Mouse (Mus musculus): Measurements from ENCODE around the gene Nle1.

Nle1 gene

GRCm38 (mm10) chr11:82869506-82870172 lies 38.6 kb downstream of the Nle1 start:
- no peak for DNase-seq (ENCODE audit: low read depth)

GRCm38 (mm10) chr11:82867956-82868355 lies 40.3 kb downstream of the Nle1 start:
- no peak for DNase-seq (ENCODE audit: low read depth)

- no peak for DNase-seq (ENCODE audit: low read depth)
Observed at GRCm38 (mm10) chr11:82866850-82867564, 41.2 kb downstream of the Nle1 start.

GRCm38 (mm10) chr11:82865957-82866356 lies 42.3 kb downstream of the Nle1 start:
- no peak for DNase-seq (ENCODE audit: low read depth)

- DNase-seq (ENCODE audit: low read depth): no peak
Observed at GRCm38 (mm10) chr11:82863488-82863931, 44.7 kb downstream of the Nle1 start.

GRCm38 (mm10) chr11:82863059-82863458 lies 45.2 kb downstream of the Nle1 start:
- no peak for DNase-seq (ENCODE audit: low read depth)

- no peak for DNase-seq (ENCODE audit: low read depth)
Observed at GRCm38 (mm10) chr11:82862638-82863037, 45.6 kb downstream of the Nle1 start.

GRCm38 (mm10) chr11:82861558-82861957 lies 46.7 kb downstream of the Nle1 start:
- no peak for DNase-seq (ENCODE audit: low read depth)

GRCm38 (mm10) chr11:82860759-82861158 lies 47.5 kb downstream of the Nle1 start:
- no peak for DNase-seq (ENCODE audit: low read depth)

- DNase-seq (ENCODE audit: low read depth): no peak
Observed at GRCm38 (mm10) chr11:82857307-82857848, 50.8 kb downstream of the Nle1 start.

- DNase-seq (ENCODE audit: low read depth): no peak
Observed at GRCm38 (mm10) chr11:82856032-82856431, 52.2 kb downstream of the Nle1 start.

- no peak for DNase-seq (ENCODE audit: low read depth)
Observed at GRCm38 (mm10) chr11:82855327-82855973, 52.8 kb downstream of the Nle1 start.

GRCm38 (mm10) chr11:82854111-82854510 lies 54.1 kb downstream of the Nle1 start:
- DNase-seq (ENCODE audit: low read depth): no peak

GRCm38 (mm10) chr11:82852958-82853357 lies 55.3 kb downstream of the Nle1 start:
- no peak for DNase-seq (ENCODE audit: low read depth)

- DNase-seq (ENCODE audit: low read depth): no peak
Observed at GRCm38 (mm10) chr11:82852540-82852939, 55.7 kb downstream of the Nle1 start.

- DNase-seq (ENCODE audit: low read depth): no peak
Observed at GRCm38 (mm10) chr11:82852115-82852514, 56.1 kb downstream of the Nle1 start.
